Mouse (Mus musculus): Measurements from ENCODE around the gene Tymp. TPM values are rescaled to one million over a fixed set of nuclear protein-coding genes. Genes with fewer than 3 reads are reported as not detected.

Tymp gene
- total RNA-seq, 2 experiments from 2014 or later = 0.77 to 2.1 TPM

DNA sequence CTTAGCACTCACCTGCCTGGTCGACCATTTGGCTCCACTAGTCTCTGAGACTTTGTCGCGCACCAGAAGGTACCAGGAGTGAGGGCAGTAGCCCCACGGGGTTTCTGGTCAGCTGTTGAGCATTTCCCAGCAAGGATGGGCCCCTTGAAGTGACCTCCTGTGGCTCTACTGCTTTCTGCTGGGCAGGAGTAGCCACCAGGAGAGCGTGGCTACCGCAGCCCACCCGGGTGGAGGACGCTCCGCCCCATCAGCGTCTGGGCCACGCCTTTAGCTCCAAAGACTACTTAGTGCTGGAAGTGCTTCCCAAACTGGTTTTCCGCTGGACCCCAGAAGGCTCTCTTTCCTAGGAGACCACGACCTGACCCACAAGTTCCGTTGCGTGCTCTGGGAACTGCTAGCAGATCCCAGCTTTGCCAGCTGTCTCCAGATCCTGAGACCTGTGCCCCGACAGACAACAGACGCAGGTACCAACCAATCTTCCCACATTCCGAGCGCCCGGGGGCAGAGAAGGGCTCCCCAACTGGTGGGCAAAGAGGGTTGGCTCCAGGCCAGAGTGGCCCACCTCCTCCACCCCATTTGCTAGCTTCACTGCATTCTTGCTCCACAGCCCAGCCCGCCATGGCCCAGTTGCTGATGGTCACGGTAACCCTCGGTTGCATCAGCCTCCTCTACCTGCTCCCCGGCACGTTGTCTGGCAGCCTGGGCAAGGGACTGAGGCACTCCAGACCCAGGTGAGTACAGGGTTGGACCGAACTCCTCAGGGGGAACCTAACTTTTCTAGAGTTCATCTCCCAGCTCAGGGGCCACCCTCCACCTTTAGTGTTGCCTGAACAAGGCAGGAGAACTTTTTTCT is 53.9 kb downstream of the Tymp start, which contains the start of gene Adm2:
Gene Adm2 (plus strand): TSS at position 51 of the 853 bp plus-strand sequence.
- Histone ChIP-seq H3K27ac (no peak within 1 kb of the TSS), H3K4me3 (no peak within 1 kb of the TSS)
- intact Hi-C loops (cut with DNase I) = no loop called here
- no peak for DNase-seq (ENCODE audit: extremely low spot score in 1 of 2, low spot score in 2 of 2)
- no peak for TF ChIP-seq CTCF (IDR thresholded peaks at IDR 0.05)

Other genes starting within 250 kb of the Tymp start
- gene Hdac10, start 248.3 kb downstream of the Tymp start, total RNA-seq (2021) = 10 to 100 TPM; 16.8 to 17.3 TPM
- 1 to 10 TPM; 8.3 to 9.3 TPM for gene Mapk12, start 236.3 kb downstream of the Tymp start, total RNA-seq (2021)
- 10 to 100 TPM; 61.8 to 63.5 TPM for gene Mapk11, start 227.4 kb downstream of the Tymp start, total RNA-seq (2021)
- gene Plxnb2, start 196.3 kb downstream of the Tymp start, total RNA-seq (2021) = 10 to 100 TPM; 49.4 to 53.3 TPM
- 10 to 100 TPM; 52.2 to 53.9 TPM for gene Dennd6b, start 180.5 kb downstream of the Tymp start, total RNA-seq (2021)
- 100 to 1,000 TPM; 161 to 171 TPM for gene Ppp6r2, start 165.5 kb downstream of the Tymp start, total RNA-seq (2021)
- 100 to 1,000 TPM; 244 to 245 TPM for gene Sbf1, start 61.7 kb downstream of the Tymp start, total RNA-seq (2021)
- gene Adm2, start 54.3 kb downstream of the Tymp start, total RNA-seq (2021) = not detected
- gene Miox, start 42.6 kb downstream of the Tymp start, total RNA-seq (2021) = not detected
- 10 to 100 TPM; 18.8 to 19.8 TPM for gene Lmf2, start 21.4 kb downstream of the Tymp start, total RNA-seq (2021)
- gene Ncaph2, start 21.3 kb downstream of the Tymp start, total RNA-seq (2021) = 100 to 1,000 TPM; 108 TPM
- gene Sco2, start 3.2 kb downstream of the Tymp start, total RNA-seq (2021) = 10 to 100 TPM; 28.5 to 29.1 TPM
- gene Odf3b, start 2.2 kb upstream of the Tymp start, total RNA-seq (2021) = 1 to 10 TPM; 1.1 to 1.8 TPM
- gene Klhdc7b, start 7.9 kb upstream of the Tymp start, total RNA-seq (2021) = under 1 TPM; 0.35 to 0.72 TPM
- not detected for gene Syce3, start 33.5 kb upstream of the Tymp start, total RNA-seq (2021)
- 1 to 10 TPM; 2.3 to 3.0 TPM for gene Cpt1b, start 48.8 kb upstream of the Tymp start, total RNA-seq (2021)
- gene C730034F03Rik, start 52.5 kb upstream of the Tymp start, total RNA-seq (2021) = 1 to 10 TPM; 2.2 to 2.7 TPM
- not detected for gene Gm44502, start 52.7 kb upstream of the Tymp start, total RNA-seq (2021)
- 10 to 100 TPM; 42.5 to 45.2 TPM for gene Chkb, start 52.9 kb upstream of the Tymp start, total RNA-seq (2021)
- 100 to 1,000 TPM; 227 to 234 TPM for gene Mapk8ip2, start 76.9 kb upstream of the Tymp start, total RNA-seq (2021)
- gene Arsa, start 100.4 kb upstream of the Tymp start, total RNA-seq (2021) = 10 to 100 TPM; 32.0 to 33.0 TPM
- gene Shank3, start 122.6 kb upstream of the Tymp start, total RNA-seq (2021) = 100 to 1,000 TPM; 222 to 239 TPM
- gene Acr, start 191.3 kb upstream of the Tymp start, total RNA-seq (2021) = 1 to 10 TPM in 1 of 2 experiments, under 1 TPM in 1; 0.58 to 1.7 TPM
- 10 to 100 TPM; 35.7 to 44.6 TPM for gene Rabl2, start 214.9 kb upstream of the Tymp start, total RNA-seq (2021)